Mouse (Mus musculus) testis, adult 2 months (tissue): ENCODE data around the gene Nutf2. TPM values are rescaled to one million over a fixed set of nuclear protein-coding genes. Genes with fewer than 3 reads are reported as not detected.
"Not testable (repeated sequence)": the region's sequence is repeated elsewhere in the genome, so short reads cannot be mapped to it uniquely, and the experiment has no call there.

Experiments
- H3K27ac ChIP-seq: fragments of 200-500 bp; 2 replicates; pipeline ENCODE4 v1.5.1; 2012; ENCODE audit warnings: low read depth, low read length; ENCODE audit not compliant: control insufficient read depth, insufficient read depth
- H3K27me3 ChIP-seq: fragments of 200-500 bp; 2 replicates; pipeline ENCODE4 v1.6.1; 2012; ENCODE audit warnings: mild to moderate bottlenecking, low read length, moderate library complexity; ENCODE audit not compliant: control insufficient read depth, insufficient read depth
- H3K36me3 ChIP-seq: fragments of 200-500 bp; 2 replicates; pipeline ENCODE4 v1.6.1; 2012; ENCODE audit warnings: mild to moderate bottlenecking, low read length; ENCODE audit not compliant: control insufficient read depth, insufficient read depth
- H3K4me1 ChIP-seq: fragments of 200-500 bp; 2 replicates; pipeline ENCODE4 v1.6.1; 2012; ENCODE audit warnings: low read length; ENCODE audit not compliant: control insufficient read depth, insufficient read depth
- H3K4me3 ChIP-seq: fragments of 200-500 bp; 2 replicates; pipeline ENCODE4 v1.5.1; 2012; ENCODE audit warnings: low read depth, mild to moderate bottlenecking, low read length, moderate library complexity, mixed read lengths; ENCODE audit not compliant: control insufficient read depth
- CTCF ChIP-seq: fragments of 200-500 bp; IDR thresholded peaks from 2 replicates; pipeline ENCODE4 v1.5.1; 2012; ENCODE audit warnings: low read depth, mild to moderate bottlenecking, inconsistent platforms, low read length, moderate library complexity; ENCODE audit not compliant: control insufficient read depth, insufficient read depth, insufficient replicate concordance
- POLR2A ChIP-seq: fragments of 200-500 bp; IDR thresholded peaks from 2 replicates; pipeline ENCODE4 v1.6.1; 2012; ENCODE audit warnings: low read depth, mild to moderate bottlenecking, inconsistent platforms, low read length, moderate library complexity; ENCODE audit not compliant: control insufficient read depth
- polyA plus RNA-seq: library from polyadenylated mRNA; depleted of rRNA; stranded (reverse); fragments of >200 nt; gene quantifications from 2 replicates; pipeline ENCODE4 v1.2.3, GENCODE M21; 2012

The Nutf2 gene
- polyA plus RNA-seq, 1 experiment = 32.1 TPM

- TF ChIP-seq POLR2A (no peak), CTCF (no peak)
- Histone ChIP-seq H3K27me3 (no peaks in the 10 kb centered on the region), H3K4me3 (peak overlapping the region; percentile 91), H3K27ac (no peak overlapping the region; the same call in 1 of the 2 replicates), H3K36me3 (no peaks in the 10 kb centered on the region; the same call in 1 of the 2 replicates), H3K4me1 (peaks cover 2% of the 10 kb centered on the region; the same call in 1 of the 2 replicates)
Observed at GRCm38 (mm10) chr8:105825506-105825905, 34.9 kb upstream of the Nutf2 start.

- Histone ChIP-seq H3K4me1 (peaks cover 2% of the 10 kb centered on the region; the same call in 1 of the 2 replicates), H3K27ac (peak overlapping the region; percentile 99), H3K27me3 (no peaks in the 10 kb centered on the region), H3K36me3 (no peaks in the 10 kb centered on the region; the same call in 1 of the 2 replicates), H3K4me3 (peak overlapping the region; percentile 91)
- TF ChIP-seq POLR2A (no peak), CTCF (no peak)
Observed at GRCm38 (mm10) chr8:105826379-105826778, 34.0 kb upstream of the Nutf2 start.

- H3K4me3 ChIP-seq = peak within 1 kb of the TSS; percentile 91
- H3K27ac ChIP-seq = peak within 1 kb of the TSS; percentile 99
Observed at GRCm38 (mm10) chr8:105826861-105827848, 33.2 kb upstream of the Nutf2 start, which contains the start of the genes Ranbp10 and Tsnaxip1. Gene Ranbp10 (minus strand): TSS chr8:105827350. Gene Tsnaxip1 (plus strand): TSS chr8:105827731.

GRCm38 (mm10) chr8:105833740-105834139 is 26.6 kb upstream of the Nutf2 start:
- not testable (repeated sequence) for H3K36me3 ChIP-seq, H3K27me3 ChIP-seq, H3K4me3 ChIP-seq, H3K4me1 ChIP-seq, H3K27ac ChIP-seq

More at GRCm38 (mm10) chr8:105826861-105827848, 33.2 kb upstream of the Nutf2 start, which contains the start of the genes Ranbp10 and Tsnaxip1:
- Histone ChIP-seq H3K4me1 (peaks cover 2% of the 10 kb centered on the region; the same call in 1 of the 2 replicates), H3K36me3 (no peaks in the 10 kb centered on the region; the same call in 1 of the 2 replicates), H3K27me3 (no peaks in the 10 kb centered on the region)
- peak; percentile 89 for TF ChIP-seq POLR2A
- no peak for TF ChIP-seq CTCF

GRCm38 (mm10) chr8:105835318-105835717 is 25.1 kb upstream of the Nutf2 start:
- H3K4me1 ChIP-seq = no peaks in the 10 kb centered on the region
- no peak overlapping the region for H3K27ac ChIP-seq
- no peaks in the 10 kb centered on the region for H3K36me3 ChIP-seq
- H3K27me3 ChIP-seq = no peaks in the 10 kb centered on the region
- no peak overlapping the region for H3K4me3 ChIP-seq
- TF ChIP-seq CTCF (peak; percentile 53; the same call in 1 of the 2 replicates), POLR2A (no peak)

- TF ChIP-seq POLR2A = no peak
- no peak for TF ChIP-seq CTCF
- no peaks in the 10 kb centered on the region; the same call in 1 of the 2 replicates for H3K36me3 ChIP-seq
- H3K27me3 ChIP-seq = no peaks in the 10 kb centered on the region
- no peak overlapping the region for H3K27ac ChIP-seq
- H3K4me3 ChIP-seq = no peak overlapping the region
- H3K4me1 ChIP-seq = no peaks in the 10 kb centered on the region
Observed at GRCm38 (mm10) chr8:105836991-105837390, 23.4 kb upstream of the Nutf2 start.

- Histone ChIP-seq H3K27ac (no peak overlapping the region), H3K4me3 (no peak overlapping the region), H3K4me1 (no peaks in the 10 kb centered on the region), H3K27me3 (no peaks in the 10 kb centered on the region), H3K36me3 (no peaks in the 10 kb centered on the region; the same call in 1 of the 2 replicates)
- no peak for TF ChIP-seq CTCF
- TF ChIP-seq POLR2A = no peak
Observed at GRCm38 (mm10) chr8:105839209-105839608, 21.2 kb upstream of the Nutf2 start.
